In genomic region chr9:115710039-115710739, GRCm38 (mm10) we compare ENCODE assay signal across 8 mouse cellular contexts.
DNase-seq lines count a peak whose midpoint lies in the region; TF ChIP-seq lines count a peak whose summit lies in the region.

No protein-coding gene starts in this region.

- intact Hi-C loops in heart, postnatal 10 days (cut with DNase I) = loop anchor here (1.0 to 5.0 kb wide), 2 partner anchors 147 to 331 kb away; no protein-coding TSS in a partner anchor

- TF ChIP-seq POLR2A in brain, embryonic 14.5 days (IDR thresholded peaks at IDR 0.05; ENCODE audit: borderline replicate concordance, extremely low read depth, insufficient read depth, insufficient read length, poor library complexity, severe bottlenecking) = no peak

- peak; percentile 44 to 77 for DNase-seq in heart, postnatal 10 days
- DNase-seq in heart, adult 11 months = no peak
- peak; percentile 14 for DNase-seq in thymus, postnatal 25 days
- DNase-seq in thymus, postnatal 36 days = no peak
- peak; percentile 22 for DNase-seq in brain, embryonic 14.5 days (ENCODE audit: low read depth)
- peak; percentile 23 to 61 for DNase-seq in kidney, postnatal 36 days
- peak; percentile 36 for DNase-seq in skeletal muscle tissue, adult 2 months (ENCODE audit: low read depth, low spot score)
- no peak for DNase-seq in right cerebral cortex, postnatal 25 days

- TF ChIP-seq CTCF in brain, embryonic 14.5 days (IDR thresholded peaks at IDR 0.05; ENCODE audit: borderline replicate concordance, extremely low read depth, insufficient read depth, insufficient read length) = peak; percentile 45; the same call in 1 of the 2 replicates

Comparison
In these comparisons a context has a peak if more than half of its experiments do, and no peak if none do; other contexts are left out.
1. DNase-seq: peak in heart, postnatal 10 days (2 of 2), thymus, postnatal 25 days (single experiment), brain, embryonic 14.5 days (single experiment), kidney, postnatal 36 days (2 of 2) and skeletal muscle tissue, adult 2 months (single experiment); none in heart, adult 11 months (single experiment), thymus, postnatal 36 days (0 of 2) and right cerebral cortex, postnatal 25 days (single experiment).